Mouse (Mus musculus): ENCODE results near the gene N4bp2l1. TPM values are rescaled to one million over a fixed set of nuclear protein-coding genes. Genes with fewer than 3 reads are reported as not detected.

N4bp2l1 gene
- 2.5 TPM for polyA plus RNA-seq (2014; fragmentation: Illumina TruSeq; extraction: RNeasy Lipid Tissue Mini Kit (QIAGEN cat#74804); ENCODE audit: low read depth, low replicate concordance)

GRCm38 (mm10) chr5:150597088-150597487 lies at the start of gene N4bp2l1:
TSS of gene N4bp2l1 (minus strand) at chr5:150597188.

GRCm38 (mm10) chr5:150521937-150522866 lies 74.8 kb downstream of the N4bp2l1 start, which contains the start of gene Brca2:
TSS of gene Brca2 (plus strand) at chr5:150522630.

Other genes starting within 250 kb of the N4bp2l1 start
- gene Zar1l, start 79.0 kb downstream of the N4bp2l1 start, polyA plus RNA-seq (2014; fragmentation: Illumina TruSeq; extraction: RNeasy Lipid Tissue Mini Kit (QIAGEN cat#74804); ENCODE audit: low read depth, low replicate concordance), result not detected
- gene Brca2, start 74.6 kb downstream of the N4bp2l1 start, polyA plus RNA-seq (2014; fragmentation: Illumina TruSeq; extraction: RNeasy Lipid Tissue Mini Kit (QIAGEN cat#74804); ENCODE audit: low read depth, low replicate concordance), result 2.4 TPM
- 26.7 TPM for gene N4bp2l2, start 69.0 kb upstream of the N4bp2l1 start, polyA plus RNA-seq (2014; fragmentation: Illumina TruSeq; extraction: RNeasy Lipid Tissue Mini Kit (QIAGEN cat#74804); ENCODE audit: low read depth, low replicate concordance)
- 12.3 TPM for gene Pds5b, start 76.6 kb upstream of the N4bp2l1 start, polyA plus RNA-seq (2014; fragmentation: Illumina TruSeq; extraction: RNeasy Lipid Tissue Mini Kit (QIAGEN cat#74804); ENCODE audit: low read depth, low replicate concordance)